Mouse (Mus musculus): ENCODE data around the gene Frmd5.
A peak's percentile ranks its signal among the peaks of the same experiment; 100 is the strongest.
"Not testable (repeated sequence)": the region's sequence is repeated elsewhere in the genome, so short reads cannot be mapped to it uniquely, and the experiment has no call there.

Gene Frmd5

DNA sequence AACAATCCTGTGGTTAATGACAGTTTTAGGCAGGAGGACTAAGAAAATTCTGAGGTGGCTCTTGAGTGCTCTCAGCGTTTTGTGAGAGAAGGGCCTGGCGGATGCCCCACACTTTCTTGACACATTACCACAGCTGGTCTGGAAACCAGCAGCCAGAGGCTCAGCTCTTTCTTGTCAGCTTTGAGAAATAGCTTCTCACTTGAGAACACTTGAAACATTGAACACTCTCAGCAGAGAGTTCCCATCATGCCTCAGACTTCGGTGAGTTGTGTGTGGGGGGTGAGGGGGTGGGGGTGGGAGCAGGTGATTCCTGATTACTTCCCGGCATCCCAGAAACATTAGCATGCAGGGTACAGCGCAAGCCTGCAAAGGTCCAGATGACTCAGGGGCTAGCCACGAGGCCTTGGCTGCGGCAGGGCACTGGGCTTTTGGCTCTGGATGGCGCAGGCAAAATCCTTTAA lies 231.1 kb downstream of the Frmd5 start:
- no peak for DNase-seq (ENCODE audit: low spot score in 2 of 2)

DNA sequence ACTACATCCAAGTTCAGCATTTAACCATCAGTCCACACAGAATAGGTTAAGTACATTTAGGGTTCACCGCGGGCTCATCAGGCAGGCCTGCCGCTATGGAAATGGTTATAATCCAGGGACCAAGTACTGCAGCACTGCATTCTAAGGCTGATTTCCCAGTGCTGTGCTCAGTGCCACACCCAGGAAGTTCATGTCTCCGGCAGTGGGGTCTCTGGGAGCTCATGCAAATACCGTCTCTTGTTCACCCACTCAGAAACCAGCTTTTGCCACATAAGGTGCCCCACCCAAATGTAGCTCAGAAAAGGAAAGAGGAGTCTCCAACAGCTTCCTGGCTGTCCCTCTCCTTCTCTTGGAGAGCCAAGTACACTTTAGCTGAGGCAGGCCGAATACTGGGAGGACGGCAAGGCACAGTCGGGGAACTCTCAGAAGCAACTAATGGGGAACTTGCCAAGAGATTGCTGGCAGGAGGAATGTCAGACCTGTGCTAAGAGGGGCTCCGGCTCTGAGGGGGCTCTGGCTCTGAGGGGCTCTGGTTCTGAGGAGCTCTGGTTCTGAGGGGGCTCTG lies 232.7 kb downstream of the Frmd5 start:
- no peak for DNase-seq (ENCODE audit: low spot score in 2 of 2)

DNA sequence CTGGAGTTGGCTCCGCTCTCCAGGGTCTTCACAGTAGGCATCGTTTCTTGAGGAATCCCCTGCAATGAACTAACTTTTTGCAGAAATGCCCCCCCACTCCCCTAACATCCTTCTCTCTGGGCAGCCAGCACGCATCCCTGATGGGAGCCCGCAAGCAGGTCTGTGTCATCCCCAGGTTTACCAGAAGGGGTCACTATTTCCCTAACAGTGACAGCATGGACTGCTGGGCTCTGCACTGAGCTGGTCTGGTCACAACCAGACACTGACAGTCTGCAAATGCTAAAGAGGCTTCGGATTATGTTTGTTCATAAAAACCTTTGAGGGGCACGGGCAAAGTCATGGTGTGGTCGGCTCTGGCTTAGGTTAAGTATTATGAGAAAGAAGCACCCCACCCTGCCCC lies 235.1 kb downstream of the Frmd5 start:
- DNase-seq (ENCODE audit: low spot score in 2 of 2): peak; percentile 59 to 79

DNA sequence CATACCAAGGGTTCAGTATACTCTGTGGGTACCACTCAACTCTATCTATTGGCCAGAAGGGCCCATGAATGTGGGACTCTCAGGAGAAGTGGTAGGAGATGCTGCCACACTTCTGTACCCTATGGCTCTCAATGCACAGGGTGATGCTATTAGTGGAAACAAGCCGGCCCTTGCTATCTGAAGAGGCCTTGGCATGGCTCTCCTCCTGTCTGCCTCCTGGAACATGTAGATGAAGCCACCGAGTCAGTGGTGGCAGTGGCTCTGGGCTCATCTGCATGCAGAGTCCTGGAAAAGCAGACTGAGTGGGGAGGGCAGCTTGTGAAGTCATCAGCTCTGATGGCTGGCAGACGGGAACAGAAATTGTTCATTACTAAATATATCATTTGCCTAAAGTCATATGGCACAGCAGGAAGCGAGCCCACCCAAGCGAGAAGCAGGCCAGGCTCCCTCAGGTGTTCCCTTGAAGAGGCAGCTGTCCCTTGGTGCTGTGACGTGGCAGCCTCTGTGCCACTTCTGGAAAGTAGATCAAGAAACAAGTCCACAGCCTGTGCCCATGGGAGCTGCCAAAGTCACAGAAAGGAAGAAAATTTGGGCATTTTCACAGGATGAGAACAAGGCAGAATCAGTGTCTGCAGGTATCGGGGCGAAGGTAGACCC lies 235.8 kb downstream of the Frmd5 start:
- no peak for DNase-seq (ENCODE audit: low spot score in 2 of 2)

DNA sequence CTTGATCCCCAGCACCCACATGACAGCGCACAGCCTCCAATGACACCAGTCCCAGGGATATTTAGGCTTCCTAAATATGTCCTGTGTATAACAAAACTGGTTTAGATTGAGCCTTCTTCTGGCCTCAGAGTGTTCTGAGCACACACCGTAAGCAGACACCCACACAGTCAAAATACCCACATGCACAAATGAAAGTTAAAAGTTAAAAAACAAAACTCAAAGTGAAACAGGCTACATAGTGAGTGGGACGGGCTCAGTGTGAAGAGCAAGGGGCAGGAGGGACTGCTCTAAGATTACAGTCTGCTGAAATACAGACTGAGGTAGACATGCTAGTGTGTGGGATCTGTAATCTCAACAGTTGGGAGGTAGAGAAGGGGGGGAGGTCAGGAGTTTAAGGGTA lies 236.8 kb downstream of the Frmd5 start:
- no peak for DNase-seq (ENCODE audit: low spot score in 2 of 2)

DNA sequence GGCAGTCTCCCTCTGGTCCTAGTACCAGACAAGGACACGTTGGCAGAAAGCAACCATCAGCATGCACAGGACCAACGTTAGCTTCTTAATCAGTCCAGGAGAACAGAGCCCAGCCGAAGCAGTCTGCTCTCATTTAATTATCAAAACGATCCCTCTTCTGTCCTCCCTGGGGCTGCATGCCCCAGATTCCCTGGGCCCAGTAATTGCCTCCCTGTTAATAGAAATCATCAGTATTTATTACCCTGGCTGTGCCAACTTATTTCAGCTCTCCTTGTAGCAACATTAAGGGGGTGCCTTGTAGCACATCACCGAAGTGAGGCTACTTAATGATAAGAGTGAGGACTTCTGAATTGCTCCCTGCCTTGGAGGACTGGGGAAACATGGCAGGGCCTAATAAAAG lies 241.0 kb downstream of the Frmd5 start:
- DNase-seq (ENCODE audit: low spot score in 2 of 2): no peak

DNA sequence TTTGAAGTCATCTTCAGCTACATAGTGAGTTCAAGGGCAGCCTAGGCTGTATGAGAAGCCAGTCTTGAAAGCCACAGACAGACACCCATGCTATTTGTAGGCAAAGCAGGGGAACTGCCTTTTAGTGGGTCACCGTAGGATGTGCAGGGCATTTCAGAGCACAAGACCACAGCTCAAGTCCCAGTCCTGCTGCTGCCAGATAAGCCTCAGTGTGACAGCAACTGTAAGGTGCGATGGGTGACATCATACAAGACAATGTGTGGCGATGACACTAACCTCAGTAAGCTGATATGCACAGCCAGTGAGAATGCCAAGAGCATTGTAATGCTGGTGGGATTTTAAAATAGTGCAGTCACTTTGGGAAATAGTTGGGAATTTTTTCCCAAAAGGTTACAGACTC lies 243.8 kb downstream of the Frmd5 start:
- no peak for DNase-seq (ENCODE audit: low spot score in 2 of 2)

DNA sequence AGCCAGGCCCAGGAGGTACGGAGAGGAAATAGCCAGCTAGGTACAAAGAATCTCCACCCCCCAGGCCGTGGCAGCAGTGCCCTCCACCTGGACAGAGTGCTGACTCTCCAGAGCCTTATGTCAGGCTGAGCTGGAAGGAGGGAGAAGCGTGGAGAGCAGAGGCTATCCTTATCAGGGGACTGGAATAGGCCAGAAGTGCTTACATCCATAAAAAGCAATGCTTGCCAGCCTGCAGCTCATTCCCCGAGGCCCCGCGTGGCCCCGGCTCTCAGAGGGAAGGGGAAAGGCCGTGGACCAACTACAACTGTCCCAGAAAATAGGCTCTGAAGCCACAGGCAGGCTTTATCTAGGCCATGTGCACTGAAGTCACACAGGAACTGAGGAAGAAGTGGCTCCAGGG lies 255.6 kb downstream of the Frmd5 start:
- no peak for DNase-seq (ENCODE audit: low spot score in 2 of 2)

DNA sequence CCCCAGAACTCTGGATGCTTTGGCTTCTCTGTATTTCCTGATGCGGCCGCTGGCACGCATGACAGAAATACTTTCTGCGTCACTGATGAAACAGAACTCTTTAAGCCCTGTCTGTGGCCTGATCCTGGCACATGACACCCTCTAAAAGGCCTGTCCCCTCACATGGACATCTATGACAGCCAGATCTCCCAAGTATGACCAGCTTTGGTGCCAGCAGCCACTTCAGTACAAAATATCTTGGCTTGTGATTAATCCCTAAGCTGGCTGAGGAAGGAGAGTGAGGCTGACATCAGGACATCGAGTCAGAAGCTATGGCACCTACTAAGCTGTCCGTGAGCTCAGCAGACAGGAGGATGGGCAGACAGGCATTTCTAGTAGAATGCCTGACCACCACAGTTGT lies 257.3 kb downstream of the Frmd5 start:
- no peak for DNase-seq (ENCODE audit: low spot score in 2 of 2)

DNA sequence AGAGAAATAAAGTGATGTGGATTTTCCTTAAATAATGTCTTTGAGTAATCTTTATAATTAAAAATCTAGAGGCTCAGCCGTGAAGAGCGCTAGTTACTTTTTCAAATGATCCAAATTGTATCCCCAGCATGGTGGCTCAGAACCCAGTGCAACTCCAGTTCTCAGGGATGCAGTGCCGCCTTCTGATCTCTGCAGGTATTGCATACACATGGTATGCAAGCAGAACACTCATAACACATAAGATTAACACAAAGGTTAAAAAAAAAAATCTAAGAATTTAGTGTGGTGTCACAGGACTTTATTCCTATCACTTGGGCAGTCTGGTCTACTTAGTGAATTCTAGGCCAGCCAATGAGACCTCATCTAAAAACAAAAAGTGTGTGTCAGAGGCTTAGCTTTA lies 262.1 kb downstream of the Frmd5 start:
- DNase-seq (ENCODE audit: low spot score in 2 of 2): no peak

DNA sequence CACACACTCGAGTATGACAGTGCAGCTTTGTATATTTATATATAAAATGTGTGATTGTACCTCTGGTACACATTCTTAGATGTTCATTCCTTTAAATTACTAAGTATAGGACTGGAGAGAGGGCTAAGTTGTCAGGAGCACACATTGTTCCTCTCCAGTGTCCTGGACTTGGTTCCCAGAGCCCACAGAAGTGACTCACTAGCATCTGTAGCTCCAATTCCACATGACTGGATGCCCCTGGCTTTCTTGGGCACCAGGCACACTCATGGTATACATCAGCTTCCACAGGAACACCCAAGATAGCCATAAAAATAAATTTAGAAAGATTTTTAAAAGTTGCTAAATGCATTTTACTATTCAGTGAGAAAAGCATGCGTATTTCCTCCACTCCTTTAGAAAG lies 281.8 kb downstream of the Frmd5 start:
- no peak for DNase-seq (ENCODE audit: low spot score in 2 of 2)

DNA sequence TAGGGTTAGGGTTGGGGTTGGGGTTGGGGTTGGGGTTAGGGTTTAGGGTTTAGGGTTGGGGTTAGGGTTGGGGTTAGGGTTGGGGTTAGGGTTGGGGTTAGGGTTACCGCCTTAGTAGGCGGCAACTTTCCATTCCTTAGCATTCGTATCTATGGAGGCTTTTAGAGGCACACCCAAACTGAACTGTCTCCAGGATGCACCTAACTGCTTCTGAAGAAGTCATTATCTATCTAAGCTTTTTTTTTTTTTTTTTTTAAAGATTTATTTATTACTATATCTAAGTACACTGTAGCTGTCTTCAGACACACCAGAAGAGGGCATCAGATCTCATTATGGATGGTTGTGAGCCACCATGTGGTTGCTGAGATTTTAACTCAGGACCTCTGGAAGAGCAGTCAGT lies 284.1 kb downstream of the Frmd5 start:
- DNase-seq (ENCODE audit: low spot score in 2 of 2): not testable (repeated sequence)

DNA sequence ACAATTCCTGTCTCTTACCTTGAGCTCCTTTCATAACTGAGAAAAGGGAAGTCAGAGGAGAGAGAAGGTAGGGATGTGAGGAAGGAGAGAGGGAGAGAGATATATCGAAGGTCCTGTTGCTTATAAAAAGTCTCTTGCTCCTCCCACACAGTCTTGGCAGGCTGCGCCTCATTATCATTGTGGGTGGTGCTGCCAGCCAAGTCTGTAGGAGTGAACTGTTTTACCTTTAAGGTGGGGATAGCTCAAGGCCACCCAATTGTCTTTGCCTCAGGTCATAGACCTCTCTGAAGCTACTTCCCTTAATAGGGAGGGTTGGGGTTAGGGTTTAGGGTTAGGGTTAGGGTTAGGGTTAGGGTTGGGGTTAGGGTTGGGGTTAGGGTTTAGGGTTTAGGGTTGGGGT lies 284.9 kb downstream of the Frmd5 start:
- DNase-seq (ENCODE audit: low spot score in 2 of 2): no peak

DNA sequence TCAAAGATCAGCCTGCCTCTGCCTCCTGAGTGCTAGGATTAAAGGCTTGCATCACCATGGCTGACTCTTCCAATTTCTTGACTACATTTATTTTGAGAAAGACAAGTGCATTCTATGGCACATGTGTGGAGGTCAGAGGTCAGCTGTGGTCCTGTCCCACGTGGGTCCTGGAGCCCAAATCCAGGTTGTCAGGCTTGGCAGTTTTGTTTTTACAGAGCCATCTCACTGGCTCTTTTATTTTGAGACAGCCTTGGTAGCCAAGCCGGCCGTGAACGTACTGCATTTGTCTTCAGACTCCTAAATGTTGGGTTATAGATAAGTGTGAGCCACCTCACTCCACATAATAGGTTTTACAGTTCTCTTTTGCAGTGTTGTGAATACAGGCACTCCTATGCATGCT lies 288.2 kb downstream of the Frmd5 start:
- DNase-seq (ENCODE audit: low spot score in 2 of 2): not testable (repeated sequence)

DNA sequence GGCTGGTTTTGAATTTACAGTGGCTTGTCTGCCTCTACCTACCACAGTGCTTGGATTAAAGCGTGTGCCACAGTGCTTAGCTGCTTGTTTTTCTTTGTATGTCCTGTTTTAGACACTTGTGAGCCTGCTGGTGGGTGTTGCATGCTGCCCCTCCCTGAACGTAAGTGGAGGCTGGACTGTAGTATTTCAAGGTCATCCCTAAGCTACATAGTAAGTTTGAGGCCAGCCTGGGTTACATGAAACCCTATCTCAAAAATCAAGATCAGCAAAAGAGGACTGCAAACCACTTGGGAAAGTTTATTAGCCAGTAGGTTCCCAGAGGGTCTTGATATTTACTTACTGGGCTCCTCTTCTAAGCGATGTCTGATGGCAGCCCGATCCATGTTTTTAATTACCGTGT lies 288.8 kb downstream of the Frmd5 start:
- DNase-seq (ENCODE audit: low spot score in 2 of 2): no peak

DNA sequence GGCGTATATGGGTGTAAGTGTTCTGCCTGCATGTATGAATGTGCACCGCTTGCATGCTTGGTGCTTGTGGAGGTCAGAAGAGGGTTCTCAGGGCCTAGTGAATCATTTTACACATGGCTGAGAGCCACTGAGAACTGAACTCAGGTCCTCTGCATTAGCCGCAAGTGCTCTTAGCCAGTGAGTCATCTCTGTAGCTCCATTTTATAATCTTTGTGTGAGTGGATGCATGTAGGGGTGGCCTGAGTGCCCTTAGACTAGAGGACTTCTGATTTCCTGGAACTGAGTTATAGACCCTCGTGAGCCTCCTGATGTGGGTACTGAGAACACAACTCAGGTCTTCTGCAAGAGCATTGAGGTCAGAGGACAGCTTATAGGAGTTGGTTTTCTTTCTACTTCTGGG lies 292.7 kb downstream of the Frmd5 start:
- no peak for DNase-seq (ENCODE audit: low spot score in 2 of 2)

DNA sequence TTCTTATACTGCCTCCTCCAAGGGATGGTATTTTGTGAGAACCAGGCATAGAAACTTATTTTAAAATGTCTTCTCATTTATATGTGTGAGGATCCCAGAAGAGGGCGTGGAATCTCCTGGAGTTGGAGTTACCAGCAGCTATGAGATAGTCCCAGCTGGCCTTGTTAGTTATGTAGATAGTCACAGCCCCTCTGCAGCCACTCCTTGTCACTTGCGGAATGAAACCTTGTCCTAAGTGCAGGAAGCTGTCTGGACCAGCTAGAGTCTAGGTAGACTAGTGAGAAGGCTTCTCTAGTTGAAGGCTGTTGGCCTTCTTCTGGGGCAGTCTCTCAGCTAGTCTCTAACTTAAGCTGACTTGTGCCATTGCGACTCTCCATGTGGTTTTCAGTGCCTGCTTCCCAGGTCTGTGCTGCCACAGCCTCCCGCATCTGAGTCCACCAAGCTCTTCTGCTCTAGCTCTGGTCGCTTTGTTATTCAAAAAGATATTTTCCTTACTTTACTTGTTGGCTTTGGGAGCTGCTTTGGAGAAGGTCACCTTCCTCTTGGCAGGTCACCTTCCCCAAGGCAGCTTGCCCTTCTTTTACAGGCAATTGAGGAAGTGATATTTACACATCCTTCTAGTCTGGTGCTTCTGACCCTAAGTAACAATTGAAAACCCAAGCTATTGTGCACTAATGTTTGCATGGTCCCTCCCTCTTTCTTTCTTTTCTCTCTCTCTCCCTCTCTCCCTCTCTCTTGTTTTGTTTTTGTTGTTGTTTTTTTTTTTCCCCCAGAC lies 293.7 kb downstream of the Frmd5 start:
- DNase-seq (ENCODE audit: low spot score in 2 of 2): not testable (repeated sequence)

DNA sequence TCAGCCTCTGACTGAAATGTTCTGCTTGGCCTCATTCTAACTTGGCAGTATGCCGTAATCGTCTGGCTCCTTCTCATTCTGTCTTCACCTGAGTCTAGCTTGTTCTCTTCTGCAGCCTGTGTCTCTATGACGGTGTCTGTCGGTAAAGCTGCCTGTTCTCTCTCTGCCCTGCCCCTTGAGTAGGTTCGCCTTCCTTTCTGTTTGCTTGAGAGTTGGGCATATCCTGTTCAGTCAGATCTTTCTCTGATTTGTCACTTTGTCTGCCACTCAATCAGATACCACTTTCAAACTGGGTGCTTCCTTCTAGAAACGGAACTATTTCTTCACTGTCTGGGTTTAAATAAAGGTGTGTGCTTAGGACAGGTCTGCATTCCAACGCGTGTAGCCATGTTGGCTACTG lies 295.5 kb downstream of the Frmd5 start:
- no peak for DNase-seq (ENCODE audit: low spot score in 2 of 2)

DNA sequence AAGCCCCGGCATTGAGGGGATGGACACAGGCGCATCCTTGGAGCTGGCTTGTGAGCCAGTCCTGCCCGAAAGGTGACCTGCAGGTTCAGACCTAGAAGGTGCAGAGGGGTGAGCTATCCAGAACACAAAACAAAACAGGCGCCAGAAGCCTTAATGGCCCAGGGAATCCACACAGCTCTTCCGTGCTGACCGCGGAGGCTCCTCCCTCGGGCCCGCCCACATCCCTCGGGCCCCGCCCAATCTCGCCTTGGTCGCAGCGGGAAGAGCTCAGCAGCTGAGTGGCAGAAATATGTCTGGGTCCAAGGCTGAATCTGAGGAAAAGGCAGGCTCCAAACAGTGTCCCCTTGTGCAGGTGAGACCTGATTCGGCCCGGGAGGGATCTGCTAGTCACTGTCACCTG lies 297.3 kb downstream of the Frmd5 start:
- DNase-seq (ENCODE audit: low spot score in 2 of 2): peak; percentile 16 to 22

DNA sequence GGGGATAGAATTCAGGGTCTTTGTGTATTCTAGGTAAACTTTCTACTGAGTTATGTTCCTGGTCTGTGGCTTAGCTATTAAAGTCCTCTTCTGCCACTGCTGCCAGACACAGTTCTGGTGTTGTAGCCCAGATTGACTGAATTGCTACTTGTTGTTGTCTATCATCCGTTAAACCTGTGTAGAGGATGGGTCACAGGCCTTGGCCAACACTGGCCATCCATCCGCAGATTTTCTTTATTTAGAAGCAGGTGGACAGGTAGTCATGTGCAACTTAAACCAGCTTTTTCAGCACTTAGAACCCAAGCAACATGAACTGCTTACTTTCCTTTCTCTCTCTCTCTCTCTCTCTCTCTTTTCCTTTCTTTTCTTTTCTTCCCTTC lies 298.9 kb downstream of the Frmd5 start:
- DNase-seq (ENCODE audit: low spot score in 2 of 2): no peak

DNA sequence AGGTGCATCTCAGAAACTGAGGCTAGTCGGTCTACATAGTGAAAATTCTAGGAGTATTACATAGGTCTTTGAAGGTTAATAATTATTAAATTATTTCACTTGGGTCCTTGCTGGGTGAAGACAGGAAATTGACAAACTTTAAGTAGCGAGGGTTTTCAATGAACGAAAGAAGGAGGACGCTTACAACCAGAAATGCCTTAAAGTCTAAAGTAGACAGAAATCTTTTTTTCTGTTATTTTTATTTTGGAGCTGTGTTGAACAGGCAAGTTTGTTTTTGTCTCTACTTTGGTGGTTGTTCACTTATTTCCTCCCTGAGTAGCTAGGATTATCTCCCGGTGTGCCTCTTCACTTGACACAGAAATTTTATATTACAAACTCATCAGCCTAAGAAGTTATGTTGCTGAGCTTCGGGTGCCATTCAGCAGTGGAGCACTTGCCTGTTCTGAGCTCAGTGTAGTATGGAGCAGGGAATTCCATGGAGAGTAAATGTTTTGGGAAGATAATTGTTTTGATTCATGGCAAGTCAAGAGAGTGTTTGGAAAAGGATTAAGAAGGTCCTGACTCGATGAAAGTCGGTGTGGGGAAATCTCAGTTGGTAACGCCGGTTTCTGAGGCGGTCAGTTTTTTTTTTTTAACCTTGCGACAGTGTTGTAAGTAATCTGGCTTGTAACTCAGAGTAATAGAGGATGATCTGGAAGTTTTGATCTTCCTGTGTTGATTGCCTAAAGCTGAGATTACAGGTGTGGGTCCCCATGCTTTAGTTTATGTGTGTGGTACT lies 299.5 kb downstream of the Frmd5 start:
- no peak for DNase-seq (ENCODE audit: low spot score in 2 of 2)

Measured in frontal cortex, postnatal 25 days (tissue).